ENCODE assay signal across 8 mouse cellular contexts in genomic region chr11:12038470-12038985, GRCm38 (mm10). TPM values are rescaled to one million over a fixed set of nuclear protein-coding genes. Genes with fewer than 3 reads are reported as not detected.
A peak's percentile ranks its signal among the peaks of the same experiment; 100 is the strongest.
DNase-seq lines count a peak whose midpoint lies in the region; ATAC-seq and TF ChIP-seq lines count a peak whose summit lies in the region.

Grb10 (minus strand) TSS chr11:12038683.

- TF ChIP-seq CTCF in kidney, adult 2 months (conservative IDR thresholded peaks at IDR 0.05; ENCODE audit: insufficient read depth, insufficient read length, low read depth, low read length), result no peak

- no peak for DNase-seq in kidney, adult 2 months
- no peak for DNase-seq in kidney, adult 9 months
- DNase-seq in adrenal gland, postnatal 36 days, result no peak
- no peak for DNase-seq in gastrocnemius, postnatal 14 days
- DNase-seq in intestine, embryonic 14.5 days (ENCODE audit: low spot score), result peak; percentile 67
- DNase-seq in midbrain, embryonic 11.5 days (ENCODE audit: low spot score, missing footprints), result no peak
- DNase-seq in frontal cortex, postnatal 14 days (ENCODE audit: low spot score in 2 of 2), result no peak
- DNase-seq in kidney, postnatal 25 days, result no peak

- H3K4me1 ChIP-seq in kidney, adult 2 months (ENCODE audit: control insufficient read depth, insufficient read depth, low read length), result no peaks in the 10 kb centered on the region
- no peaks in the 10 kb centered on the region for H3K4me1 ChIP-seq in intestine, embryonic 14.5 days (replicated peaks; ENCODE audit: control insufficient read depth, insufficient read depth, low read length)
- H3K4me1 ChIP-seq in midbrain, embryonic 11.5 days (ENCODE audit: control insufficient read depth, insufficient read depth, low read length), result peaks cover 3% of the 10 kb centered on the region; the same call in 1 of the 2 replicates

- peak within 1 kb of the TSS; percentile 36 for H3K4me2 ChIP-seq in intestine, embryonic 14.5 days (ENCODE audit: low read length)
- peak within 1 kb of the TSS; percentile 58 for H3K4me2 ChIP-seq in midbrain, embryonic 11.5 days

- peak within 1 kb of the TSS; percentile 64 for H3K4me3 ChIP-seq in kidney, adult 2 months (ENCODE audit: insufficient read depth, low read depth, low read length)
- peak within 1 kb of the TSS; percentile 59 for H3K4me3 ChIP-seq in intestine, embryonic 14.5 days (ENCODE audit: low read depth, low read length)
- H3K4me3 ChIP-seq in midbrain, embryonic 11.5 days (ENCODE audit: low read depth, low read length), result peak within 1 kb of the TSS; percentile 71

- ATAC-seq in intestine, embryonic 14.5 days (replicated peaks; ENCODE audit: low FRiP score, low TSS enrichment, low read depth), result no peak
- ATAC-seq in midbrain, embryonic 11.5 days (ENCODE audit: low FRiP score), result no peak

- H3K9ac ChIP-seq in intestine, embryonic 14.5 days (ENCODE audit: low read length), result peak within 1 kb of the TSS; percentile 71
- peak within 1 kb of the TSS; percentile 90 for H3K9ac ChIP-seq in midbrain, embryonic 11.5 days (ENCODE audit: low read length)

- intact Hi-C loops in gastrocnemius, postnatal 14 days (cut with DNase I; ENCODE audit: low total_unique reads), result no loop called here

- peaks cover 2% of the 10 kb centered on the region; the same call in 1 of the 2 replicates for H3K27me3 ChIP-seq in kidney, adult 2 months (replicated peaks; ENCODE audit: control insufficient read depth, insufficient read depth, low read length)
- peaks cover 80% of the 10 kb centered on the region for H3K27me3 ChIP-seq in intestine, embryonic 14.5 days (replicated peaks; ENCODE audit: control insufficient read depth, insufficient read depth, low read length)
- peaks cover 70% of the 10 kb centered on the region for H3K27me3 ChIP-seq in midbrain, embryonic 11.5 days (ENCODE audit: control insufficient read depth, insufficient read depth, low read length)

- no peak within 1 kb of the TSS; the same call in 1 of the 2 replicates for H3K27ac ChIP-seq in kidney, adult 2 months (ENCODE audit: insufficient read depth, low read depth, low read length)
- H3K27ac ChIP-seq in intestine, embryonic 14.5 days (ENCODE audit: low read depth), result peak within 1 kb of the TSS; percentile 89
- peak within 1 kb of the TSS; percentile 84 for H3K27ac ChIP-seq in midbrain, embryonic 11.5 days (ENCODE audit: low read depth, low read length)

- WGBS in kidney, adult 2 months, result 54% methylated on average over 10 of the region's 10 CpGs
- 29% methylated on average over 10 of the region's 10 CpGs for WGBS in intestine, embryonic 14.5 days
- 21% methylated on average over 10 of the region's 10 CpGs for WGBS in midbrain, embryonic 11.5 days

- H3K9me3 ChIP-seq in intestine, embryonic 14.5 days (ENCODE audit: control insufficient read depth, low read length), result no peaks in the 10 kb centered on the region
- H3K9me3 ChIP-seq in midbrain, embryonic 11.5 days (ENCODE audit: control insufficient read depth, low read length), result no peaks in the 10 kb centered on the region

- no peak for TF ChIP-seq POLR2A in kidney, adult 2 months (IDR thresholded peaks at IDR 0.05; ENCODE audit: low read depth, low read length)

- no peaks in the 10 kb centered on the region for H3K36me3 ChIP-seq in kidney, adult 2 months (ENCODE audit: control insufficient read depth, insufficient read depth, low read length)
- no peaks in the 10 kb centered on the region for H3K36me3 ChIP-seq in intestine, embryonic 14.5 days (ENCODE audit: control insufficient read depth, insufficient read depth, low read length)
- H3K36me3 ChIP-seq in midbrain, embryonic 11.5 days (ENCODE audit: control insufficient read depth, insufficient read depth, low read length), result no peaks in the 10 kb centered on the region

RNA-seq across cellular contexts. Expression of gene Grb10, which starts in this region (rescaled TPM):
- 20.5 and 20.6 TPM in 2 replicates for polyA plus RNA-seq in kidney, adult 2 months (2012; rRNA removed)
- 100 to 1,000 TPM in 1 of 2 experiments, 10 to 100 TPM in 1; 87.0 to 105 TPM for total RNA-seq in adrenal gland, postnatal 36 days (2021)
- 100 to 1,000 TPM; 245 to 266 TPM for total RNA-seq in gastrocnemius, postnatal 14 days (2021)
- polyA plus RNA-seq in intestine, embryonic 14.5 days (2014; fragmentation: Nextera tagmentation; extraction: Ambion mirVana), result 232 and 233 TPM in 2 replicates
- polyA plus RNA-seq in midbrain, embryonic 11.5 days (2014; fragmentation: Nextera tagmentation; extraction: Ambion mirVana), result 133 and 144 TPM in 2 replicates
